Comparison of ENCODE assay signal across 9 mouse cellular contexts in genomic region chr6:90509085-90509484, GRCm38 (mm10). TPM values are rescaled to one million over a fixed set of nuclear protein-coding genes. Genes with fewer than 3 reads are reported as not detected.
DNase-seq lines count a peak whose midpoint lies in the region.
"Had no signal": no experiment of that assay in that cellular context is flagged by ENCODE, and none has a peak within 500 bp of the region (broad histone marks: within the 10 kb centered on the region; RNA-seq: fewer than 3 reads in every experiment).

No protein-coding gene starts in this region.

- intact Hi-C loops in gastrocnemius, postnatal 14 days (cut with DNase I; ENCODE audit: low total_unique reads) = no loop called here

- peak; percentile 56 for DNase-seq in cerebellum, adult 9-11 months
- no peak for DNase-seq in cerebellum, adult 8-10 months
- peak; percentile 31 for DNase-seq in 3134 (ENCODE audit: extremely low read depth, insufficient read length, low spot score)
- DNase-seq in gastrocnemius, postnatal 14 days = peak; percentile 77
- DNase-seq in kidney, adult 18-20 months = peak; percentile 94
- peak; percentile 66 to 87 for DNase-seq in lung, postnatal 4 days
- no peak for DNase-seq in left cerebral cortex, adult 11 months (ENCODE audit: low spot score)
- DNase-seq in spleen, postnatal 14 days (ENCODE audit: low spot score in 2 of 2) = no peak

RNA-seq across cellular contexts. Expression of gene Aldh1l1, which starts 22.9 kb away (rescaled TPM):
- total RNA-seq in gastrocnemius, postnatal 14 days (2021) = 1 to 10 TPM; 3.0 to 6.8 TPM

RNA-seq across cellular contexts. Expression of gene Klf15, which starts 46.7 kb away (rescaled TPM):
- total RNA-seq in gastrocnemius, postnatal 14 days (2021) = 10 to 100 TPM; 15.2 to 39.8 TPM
- total RNA-seq: common myeloid progenitor, adult 5-6 weeks had no signal

Comparison
In these comparisons a context has a peak if more than half of its experiments do, and no peak if none do; other contexts are left out.
1. DNase-seq: peak in cerebellum, adult 9-11 months (single experiment), 3134 (single experiment), gastrocnemius, postnatal 14 days (single experiment), kidney, adult 18-20 months (single experiment) and lung, postnatal 4 days (2 of 2); none in cerebellum, adult 8-10 months (single experiment), left cerebral cortex, adult 11 months (single experiment) and spleen, postnatal 14 days (0 of 2).